Mouse (Mus musculus) C2C12 (cell line): Measurements from ENCODE around the gene Tcf23. TPM values are rescaled to one million over a fixed set of nuclear protein-coding genes. Genes with fewer than 3 reads are reported as not detected.

Experiments used
- H3K27me3 ChIP-seq: one replicate; pipeline ENCODE4 v1.6.1; 2011; ENCODE audit not compliant: control insufficient read depth, insufficient read depth, insufficient read length
- H3K36me3 ChIP-seq: one replicate; pipeline ENCODE4 v1.6.1; 2011; ENCODE audit not compliant: control insufficient read depth, insufficient read depth
- H3K4me3 ChIP-seq: one replicate; pipeline ENCODE4 v1.5.1; 2011; ENCODE audit warnings: mild to moderate bottlenecking, control low read depth; ENCODE audit not compliant: poor library complexity, insufficient read depth, severe bottlenecking
- H3K79me2 ChIP-seq: one replicate; pipeline ENCODE4 v1.6.1; 2011; ENCODE audit not compliant: control insufficient read depth, insufficient read depth
- H3K79me3 ChIP-seq: one replicate; pipeline ENCODE4 v1.6.1; 2011; ENCODE audit warnings: low read depth, control low read depth
- H3ac ChIP-seq: one replicate; pipeline ENCODE3; 2011; ENCODE audit warnings: low read depth; ENCODE audit not compliant: control insufficient read depth, insufficient read length
- CEBPB ChIP-seq: IDR thresholded peaks from one replicate; pipeline ENCODE4 v1.6.1; 2011; ENCODE audit warnings: low read depth, mild to moderate bottlenecking, control low read depth, moderate library complexity
- CTCF ChIP-seq: IDR thresholded peaks from one replicate; pipeline ENCODE4 v1.5.1; 2011; ENCODE audit not compliant: control insufficient read depth, insufficient read depth, insufficient read length
- FOSL1 ChIP-seq: IDR thresholded peaks from one replicate; pipeline ENCODE4 v1.8.0; 2011; ENCODE audit warnings: mild to moderate bottlenecking, low read length; ENCODE audit not compliant: poor library complexity, insufficient read depth, severe bottlenecking
- MAX ChIP-seq: IDR thresholded peaks from one replicate; pipeline ENCODE4 v1.6.1; 2011; ENCODE audit warnings: mild to moderate bottlenecking, control low read depth
- MYOD1 ChIP-seq: IDR thresholded peaks from one replicate; pipeline ENCODE4 v1.6.1; 2011; ENCODE audit warnings: low read depth; ENCODE audit not compliant: control insufficient read depth, insufficient read length
- MYOG ChIP-seq: IDR thresholded peaks from one replicate; pipeline ENCODE4 v1.6.1; 2011; ENCODE audit not compliant: control insufficient read depth, insufficient read length; ENCODE audit errors: extremely low read depth
- USF1 ChIP-seq: IDR thresholded peaks from one replicate; pipeline ENCODE4 v1.6.1; 2011; ENCODE audit warnings: low read depth, mild to moderate bottlenecking, control low read depth, moderate library complexity
- polyA plus RNA-seq: library from polyadenylated mRNA; unstranded; fragments of >200 nt; fragmentation: generic; extraction: Trizol; gene quantifications from one replicate; pipeline ENCODE4 v1.2.1, GENCODE M21; 2012; ENCODE audit warnings: missing spikeins

The Tcf23 gene
- polyA plus RNA-seq, 1 experiment: 0.07 TPM

DNA sequence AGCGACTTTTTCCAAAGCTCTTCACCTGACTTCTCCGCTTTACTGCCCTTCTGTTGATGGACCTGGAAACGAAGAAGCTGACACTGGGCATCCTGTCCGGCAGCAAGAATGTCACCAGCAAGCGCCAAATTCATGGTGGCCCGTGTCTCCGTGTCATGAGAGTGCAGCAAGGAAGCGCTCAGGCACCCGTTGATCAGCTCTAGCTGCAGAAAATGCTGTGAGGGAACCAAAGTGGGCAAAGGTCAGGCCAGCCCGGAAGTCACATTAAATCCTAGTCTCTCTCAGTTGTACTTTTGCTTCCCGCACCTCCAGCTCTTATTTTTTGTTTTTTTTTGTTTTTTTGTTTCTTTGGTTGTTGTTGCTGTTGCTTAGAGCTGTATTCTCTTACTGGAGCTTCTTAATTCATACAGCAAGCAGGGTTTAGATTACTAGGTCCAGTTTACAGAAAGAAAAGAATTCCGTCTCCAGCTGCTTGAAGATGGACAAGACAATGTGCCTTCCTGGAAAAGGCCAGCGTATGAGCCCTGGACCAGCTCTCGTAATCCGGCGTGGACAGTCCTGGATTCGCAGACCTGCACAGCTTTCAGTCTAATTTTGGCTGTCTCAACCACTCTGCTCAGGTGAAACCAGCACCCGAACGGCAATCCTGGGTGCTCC is 9.1 kb upstream of the Tcf23 start:
- peaks cover 37% of the 10 kb centered on the region for H3K36me3 ChIP-seq
- TF ChIP-seq FOSL1 (no peak), MYOD1 (no peak)
- peak overlapping the region; percentile 68 for H3ac ChIP-seq
- peaks cover 31% of the 10 kb centered on the region for H3K79me2 ChIP-seq
- H3K79me3 ChIP-seq: peaks cover 26% of the 10 kb centered on the region
- peak overlapping the region; percentile 97 for H3K4me3 ChIP-seq
- H3K27me3 ChIP-seq: no peaks in the 10 kb centered on the region

DNA sequence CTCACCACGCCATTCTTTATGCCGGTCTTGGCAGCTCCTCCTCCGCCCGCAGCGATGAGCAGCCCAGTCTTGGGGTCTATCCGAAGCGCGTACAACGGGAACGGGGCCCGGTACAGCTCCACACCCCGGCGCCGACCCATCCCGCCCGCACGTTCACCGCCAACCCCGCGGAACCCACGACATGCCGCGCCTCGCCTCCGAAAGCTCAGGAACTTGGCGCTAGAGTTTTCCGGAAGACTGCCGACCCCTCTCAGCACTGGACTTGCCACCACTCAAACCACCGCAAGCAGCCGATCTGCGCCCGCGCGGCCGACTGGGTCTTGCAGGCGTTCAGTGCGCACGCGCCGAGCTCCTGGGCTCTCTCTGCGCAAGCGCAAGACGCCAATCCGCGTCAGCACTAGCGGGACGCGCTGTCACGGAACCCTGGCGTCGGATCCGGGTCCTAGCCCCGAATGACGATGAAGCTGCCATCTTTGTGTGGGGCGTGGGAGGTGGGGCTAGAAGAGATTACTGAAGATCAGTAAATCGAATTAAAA is 8.4 kb upstream of the Tcf23 start, which contains the start of gene Preb:
TSS of gene Preb (minus strand) at position 396 of the 536 bp plus-strand sequence.
- peak within 1 kb of the TSS; percentile 97 for H3K4me3 ChIP-seq
- no peaks in the 10 kb centered on the region for H3K27me3 ChIP-seq
- TF ChIP-seq CTCF (no peak), MYOG (no peak), MAX (peak; percentile 32), USF1 (no peak), FOSL1 (no peak)
- peak within 1 kb of the TSS; percentile 68 for H3ac ChIP-seq
- peaks cover 30% of the 10 kb centered on the region for H3K36me3 ChIP-seq
- peaks cover 26% of the 10 kb centered on the region for H3K79me3 ChIP-seq
- peaks cover 31% of the 10 kb centered on the region for H3K79me2 ChIP-seq

DNA sequence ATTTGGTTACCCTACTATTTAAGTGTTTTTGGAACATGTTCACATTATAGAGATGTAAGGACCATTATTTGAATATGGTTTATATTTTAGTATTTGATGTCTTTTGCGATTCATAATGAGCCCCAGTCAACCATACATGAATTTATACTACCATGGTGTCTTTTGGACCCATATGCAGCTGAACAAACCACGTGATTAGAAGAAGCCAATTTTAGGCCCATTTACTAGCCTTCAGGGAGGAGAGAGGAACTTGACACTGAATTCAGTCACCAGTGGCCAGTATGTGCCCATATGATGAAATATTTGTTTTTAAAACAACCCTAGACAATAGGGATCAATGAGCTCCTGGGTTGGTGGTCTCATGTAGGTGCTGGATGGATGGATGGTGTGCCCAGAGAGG is 7.6 kb upstream of the Tcf23 start:
- H3ac ChIP-seq: no peak overlapping the region
- TF ChIP-seq CTCF: no peak
- peaks cover 24% of the 10 kb centered on the region for H3K79me3 ChIP-seq
- peaks cover 31% of the 10 kb centered on the region for H3K79me2 ChIP-seq
- no peak overlapping the region for H3K4me3 ChIP-seq
- H3K36me3 ChIP-seq: peaks cover 22% of the 10 kb centered on the region
- no peaks in the 10 kb centered on the region for H3K27me3 ChIP-seq

DNA sequence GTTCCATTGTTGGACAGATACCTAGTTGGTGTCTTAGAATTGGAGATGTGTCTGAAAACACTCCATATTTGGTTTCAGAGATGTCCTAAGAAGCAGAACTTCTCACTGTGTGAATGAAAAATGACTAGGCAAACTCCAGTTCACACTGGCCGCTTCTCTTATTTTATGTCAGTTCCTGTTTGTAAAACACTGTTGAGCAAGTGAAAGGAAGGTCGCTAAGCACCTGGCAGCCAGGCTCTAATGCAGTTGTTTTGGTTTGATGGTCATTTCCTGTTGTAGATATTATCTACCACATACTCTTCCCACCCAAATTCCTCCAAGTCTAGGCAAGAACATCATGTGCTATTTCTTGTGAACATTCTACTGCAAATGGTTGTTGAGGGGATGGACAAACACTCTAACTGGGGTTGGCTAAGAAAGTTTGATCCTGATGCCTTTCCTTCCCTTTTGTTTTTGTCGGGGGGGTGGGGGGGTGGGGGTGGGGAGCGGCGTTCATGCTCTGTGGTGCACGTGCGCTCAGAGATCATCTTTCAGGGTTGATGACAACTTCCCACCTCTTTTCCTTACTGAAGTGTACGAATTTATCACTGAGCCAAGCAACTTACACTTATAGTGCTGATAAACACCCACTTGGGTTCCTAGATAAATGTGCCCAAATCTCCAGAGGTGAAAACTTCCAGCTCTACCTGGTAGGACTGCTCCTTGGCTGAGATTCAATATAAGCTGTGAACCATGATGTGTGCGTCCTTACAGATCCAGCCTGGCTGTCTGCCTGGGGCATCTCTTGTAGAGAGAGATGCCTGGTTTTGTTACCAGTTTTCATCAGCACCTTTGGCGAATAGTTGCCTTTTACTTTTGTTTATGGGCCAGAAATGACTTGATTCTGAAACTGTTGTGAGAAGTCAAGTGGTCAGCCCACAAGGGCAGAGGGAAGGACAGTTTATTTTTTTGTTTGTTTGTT is 6.6 kb upstream of the Tcf23 start:
- Histone ChIP-seq H3K4me3 (no peak overlapping the region), H3ac (no peak overlapping the region), H3K36me3 (peaks cover 18% of the 10 kb centered on the region), H3K79me2 (peaks cover 31% of the 10 kb centered on the region), H3K79me3 (peaks cover 21% of the 10 kb centered on the region), H3K27me3 (no peaks in the 10 kb centered on the region)
- no peak for TF ChIP-seq CEBPB
- TF ChIP-seq FOSL1: no peak
- no peak for TF ChIP-seq USF1
- no peak for TF ChIP-seq CTCF
- no peak for TF ChIP-seq MYOD1
- no peak for TF ChIP-seq MYOG
- TF ChIP-seq MAX: no peak

DNA sequence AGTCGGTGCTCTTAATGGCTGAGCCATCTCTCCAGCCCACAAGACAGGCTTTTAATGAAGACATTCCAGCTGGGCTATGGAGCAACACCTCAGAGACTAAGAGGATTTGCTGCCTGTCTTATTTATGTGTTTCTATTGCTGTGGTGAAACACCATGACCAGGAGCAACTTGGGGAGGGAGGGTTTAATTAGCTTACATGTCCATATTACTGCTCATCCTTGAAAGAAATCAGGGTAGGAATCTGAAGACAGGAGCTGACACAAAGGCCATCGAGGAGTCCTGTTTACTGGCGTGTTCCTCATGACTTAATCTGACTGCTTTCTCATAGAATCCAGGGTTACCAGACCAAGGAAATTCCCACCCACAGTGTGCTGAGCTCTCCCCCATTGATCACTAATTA is 4.5 kb upstream of the Tcf23 start:
- Histone ChIP-seq H3K36me3 (peaks cover under 1% of the 10 kb centered on the region), H3K4me3 (no peak overlapping the region), H3ac (no peak overlapping the region), H3K27me3 (no peaks in the 10 kb centered on the region), H3K79me2 (peaks cover 13% of the 10 kb centered on the region), H3K79me3 (peaks cover 9% of the 10 kb centered on the region)
- no peak for TF ChIP-seq USF1
- no peak for TF ChIP-seq CTCF
- TF ChIP-seq MYOD1: no peak
- TF ChIP-seq MAX: no peak
- TF ChIP-seq FOSL1: no peak

DNA sequence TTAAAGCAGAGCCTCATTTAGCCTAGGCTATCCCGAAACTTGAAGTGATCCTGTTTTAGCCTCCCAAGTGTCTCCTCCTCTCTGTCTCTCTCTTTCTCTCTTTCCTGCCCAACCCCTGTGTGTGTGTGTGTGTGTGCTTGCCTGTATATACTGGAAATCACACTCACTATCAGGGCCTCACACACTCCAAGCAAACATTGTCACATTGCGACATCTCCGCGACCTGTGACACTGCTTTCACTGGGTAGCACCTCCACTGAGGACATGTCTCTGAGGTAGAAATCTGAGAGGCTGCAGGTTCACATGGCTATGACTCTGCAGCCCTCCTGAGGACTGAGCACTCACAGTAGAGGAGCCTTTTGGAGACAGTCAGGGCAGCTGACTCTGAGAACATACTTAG is 2.3 kb upstream of the Tcf23 start:
- no peak overlapping the region for H3ac ChIP-seq
- no peaks in the 10 kb centered on the region for H3K27me3 ChIP-seq
- H3K79me3 ChIP-seq: no peaks in the 10 kb centered on the region
- TF ChIP-seq MAX (no peak), MYOG (no peak), MYOD1 (no peak), FOSL1 (no peak), CEBPB (no peak), USF1 (no peak), CTCF (no peak)
- H3K36me3 ChIP-seq: no peaks in the 10 kb centered on the region
- H3K79me2 ChIP-seq: no peaks in the 10 kb centered on the region
- H3K4me3 ChIP-seq: no peak overlapping the region
